Mouse (Mus musculus): ENCODE measurements around the gene Gna13. TPM values are rescaled to one million over a fixed set of nuclear protein-coding genes. Genes with fewer than 3 reads are reported as not detected.
A peak's percentile ranks its signal among the peaks of the same experiment; 100 is the strongest.

Gna13 gene
- polyA plus RNA-seq, 1 experiment from 2014 or later: 20.8 TPM

DNA sequence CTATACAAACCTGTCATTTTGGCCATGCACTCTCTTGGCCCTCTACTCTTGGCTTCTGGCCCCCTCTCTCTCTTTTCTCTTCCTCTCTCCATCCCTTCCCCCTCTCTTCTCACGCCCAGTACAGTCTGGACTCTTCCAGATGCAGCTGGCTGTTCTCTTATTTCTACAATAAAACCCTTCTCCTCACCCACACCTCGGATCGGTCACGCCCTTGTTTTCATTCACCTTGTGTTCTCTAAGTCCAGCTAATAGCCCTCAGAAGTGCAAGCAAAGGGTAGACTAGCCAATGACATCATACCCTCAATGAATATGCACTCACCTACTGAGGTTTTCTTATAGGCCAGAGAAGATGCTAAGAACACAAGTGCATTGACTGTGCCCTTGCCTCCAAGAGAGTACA lies 11.1 kb upstream of the Gna13 start:
- no peak overlapping the region for H3K9ac ChIP-seq
- no peaks in the 10 kb centered on the region for H3K36me3 ChIP-seq
- 75% methylated on average over 4 of the region's 4 CpGs for WGBS
- no peak overlapping the region for H3K4me2 ChIP-seq
- H3K4me1 ChIP-seq: peaks cover 39% of the 10 kb centered on the region
- H3K27ac ChIP-seq: no peak overlapping the region
- ATAC-seq (replicated peaks; ENCODE audit: low FRiP score): no peak
- H3K27me3 ChIP-seq: no peaks in the 10 kb centered on the region
- H3K9me3 ChIP-seq (replicated peaks): no peaks in the 10 kb centered on the region
- no peak overlapping the region for H3K4me3 ChIP-seq (replicated peaks)

DNA sequence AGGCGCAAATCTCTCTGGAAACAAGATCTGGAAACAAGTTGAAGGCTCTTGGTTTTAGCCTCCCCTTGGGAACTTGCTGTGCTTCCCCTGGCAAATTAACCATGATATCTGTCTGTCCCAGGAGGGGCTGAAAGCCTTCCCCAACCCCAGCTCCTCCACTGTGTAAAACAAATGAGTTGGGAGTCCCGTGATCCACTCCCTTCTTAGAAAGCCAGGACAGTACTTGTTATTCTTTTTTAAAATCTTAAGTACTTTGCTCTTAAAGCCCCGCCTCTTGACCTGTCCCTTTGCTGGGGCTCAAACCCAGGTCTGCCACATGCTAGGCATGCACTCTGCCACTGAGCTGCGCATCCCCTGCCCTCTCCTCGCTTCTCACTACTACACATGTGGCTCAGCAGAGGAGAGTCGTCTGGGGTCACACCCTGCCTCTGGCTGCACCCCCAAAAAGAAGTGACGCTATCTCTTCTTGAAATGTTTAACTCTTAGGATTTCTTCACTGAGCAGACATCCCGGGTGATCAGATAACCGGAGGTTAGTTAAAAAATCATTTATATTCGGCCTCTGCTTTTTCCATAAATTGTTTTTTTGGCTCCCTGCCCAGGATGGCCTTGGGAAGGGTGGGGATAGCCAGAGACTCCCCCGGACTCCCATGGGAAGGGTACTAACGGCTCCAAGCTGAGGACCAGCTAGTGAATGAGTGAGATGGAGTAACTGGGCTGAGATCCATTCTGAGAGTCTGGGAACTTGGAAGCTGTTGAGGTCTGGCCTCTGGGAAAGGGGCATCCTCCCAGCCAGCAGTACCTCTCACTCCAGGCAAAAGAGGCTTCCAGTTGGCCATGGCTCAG lies 9.0 kb upstream of the Gna13 start:
- H3K36me3 ChIP-seq: no peaks in the 10 kb centered on the region
- ATAC-seq (replicated peaks; ENCODE audit: low FRiP score): no peak
- H3K4me2 ChIP-seq: no peak overlapping the region
- H3K4me1 ChIP-seq: peaks cover 37% of the 10 kb centered on the region
- H3K9me3 ChIP-seq (replicated peaks): no peaks in the 10 kb centered on the region
- no peak overlapping the region for H3K4me3 ChIP-seq (replicated peaks)
- no peak overlapping the region for H3K9ac ChIP-seq
- H3K27ac ChIP-seq: no peak overlapping the region
- H3K27me3 ChIP-seq: no peaks in the 10 kb centered on the region
- WGBS: 53% methylated on average over 12 of the region's 12 CpGs

GRCm38 (mm10) chr11:109354236-109354613 lies 8.4 kb upstream of the Gna13 start:
- Histone ChIP-seq H3K4me2 (no peak overlapping the region), H3K9ac (no peak overlapping the region), H3K9me3 (replicated peaks) (no peaks in the 10 kb centered on the region), H3K4me3 (replicated peaks) (no peak overlapping the region), H3K36me3 (no peaks in the 10 kb centered on the region), H3K4me1 (peaks cover 36% of the 10 kb centered on the region), H3K27ac (no peak overlapping the region), H3K27me3 (no peaks in the 10 kb centered on the region)
- no peak for ATAC-seq (replicated peaks; ENCODE audit: low FRiP score)
- 77% methylated on average over 6 of the region's 6 CpGs for WGBS

DNA sequence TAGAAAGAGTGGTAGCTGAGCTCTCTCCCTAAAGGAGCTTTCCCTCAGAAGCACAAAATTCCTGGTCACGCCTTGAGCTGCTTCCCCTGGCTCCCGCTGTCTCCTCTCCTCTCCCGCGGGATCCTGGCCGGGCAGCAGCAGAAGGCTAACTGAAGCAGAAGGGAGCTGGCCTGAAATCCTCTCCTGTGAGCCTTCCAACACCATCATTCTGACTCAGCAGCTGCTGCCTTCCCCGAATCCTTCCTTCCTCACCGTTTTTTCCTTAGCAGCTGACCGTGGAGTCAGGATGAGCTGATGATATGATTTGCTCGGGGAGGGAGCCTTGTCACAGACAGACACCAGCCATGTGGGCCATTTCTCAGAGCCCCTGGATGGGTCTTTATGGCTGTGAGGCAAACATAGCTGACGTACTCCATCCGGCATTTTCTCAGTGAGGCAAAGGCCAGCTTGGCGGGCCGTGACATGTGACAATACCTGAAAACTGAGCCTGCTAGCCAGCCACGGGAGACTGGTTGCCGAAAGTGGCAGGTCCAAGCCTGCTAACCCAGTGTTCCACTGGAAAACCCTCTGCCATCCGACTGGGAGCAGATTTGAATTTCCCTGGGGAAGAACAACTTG lies 6.8 kb upstream of the Gna13 start:
- Histone ChIP-seq H3K4me3 (replicated peaks) (no peak overlapping the region), H3K27me3 (peaks cover 3% of the 10 kb centered on the region; the same call in 1 of the 2 replicates), H3K4me2 (peak overlapping the region; percentile 10), H3K9me3 (replicated peaks) (no peaks in the 10 kb centered on the region), H3K4me1 (peaks cover 39% of the 10 kb centered on the region), H3K36me3 (no peaks in the 10 kb centered on the region), H3K9ac (no peak overlapping the region), H3K27ac (peak overlapping the region; percentile 66)
- ATAC-seq (replicated peaks; ENCODE audit: low FRiP score): no peak; the same call in 1 of the 2 replicates
- WGBS: 37% methylated on average over 16 of the region's 16 CpGs

- H3K36me3 ChIP-seq: no peaks in the 10 kb centered on the region
- H3K4me1 ChIP-seq: peaks cover 48% of the 10 kb centered on the region
- WGBS: 67% methylated on average over 5 of the region's 5 CpGs
- H3K4me3 ChIP-seq (replicated peaks): no peak overlapping the region
- H3K4me2 ChIP-seq: no peak overlapping the region
- peaks cover 3% of the 10 kb centered on the region; the same call in 1 of the 2 replicates for H3K27me3 ChIP-seq
- no peak overlapping the region for H3K9ac ChIP-seq
- peak overlapping the region; percentile 78 for H3K27ac ChIP-seq
- H3K9me3 ChIP-seq (replicated peaks): no peaks in the 10 kb centered on the region
- ATAC-seq (replicated peaks; ENCODE audit: low FRiP score): no peak
These were observed 5.5 kb upstream of the Gna13 start for GRCm38 (mm10) chr11:109357171-109357570.

DNA sequence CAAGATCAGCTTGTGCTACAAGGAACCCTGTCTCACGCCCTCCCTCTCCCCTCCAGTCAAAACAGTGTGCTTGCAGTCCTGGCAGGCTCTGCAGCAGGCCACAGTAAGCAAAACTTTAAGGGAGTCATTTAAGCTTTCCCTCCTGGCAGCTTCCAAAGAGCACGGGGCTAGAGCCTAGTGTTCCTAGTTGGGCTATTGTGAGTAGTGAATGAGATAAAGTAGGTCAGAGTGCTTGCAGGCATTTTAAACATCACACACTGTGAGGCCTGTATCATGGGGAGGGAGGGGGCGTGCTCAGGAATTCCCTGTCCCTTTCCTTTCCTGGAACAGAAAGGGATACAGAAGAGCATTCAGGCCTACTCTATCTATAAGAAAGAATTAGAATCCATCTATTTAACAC lies 4.1 kb upstream of the Gna13 start:
- H3K4me2 ChIP-seq: no peak overlapping the region
- H3K27ac ChIP-seq: 0 out of 2 replicates have a peak overlapping the region, but pooled peaks have one; percentile 7
- H3K9ac ChIP-seq: no peak overlapping the region
- H3K4me1 ChIP-seq: peaks cover 44% of the 10 kb centered on the region
- ATAC-seq (replicated peaks; ENCODE audit: low FRiP score): no peak
- no peak overlapping the region for H3K4me3 ChIP-seq (replicated peaks)
- H3K27me3 ChIP-seq: peaks cover 3% of the 10 kb centered on the region; the same call in 1 of the 2 replicates
- no peaks in the 10 kb centered on the region for H3K9me3 ChIP-seq (replicated peaks)
- 54% methylated on average over 3 of the region's 3 CpGs for WGBS
- H3K36me3 ChIP-seq: no peaks in the 10 kb centered on the region

GRCm38 (mm10) chr11:109359043-109359752 lies 3.4 kb upstream of the Gna13 start:
- WGBS: 56% methylated on average over 13 of the region's 13 CpGs

GRCm38 (mm10) chr11:109360102-109360501 lies 2.5 kb upstream of the Gna13 start:
- H3K4me2 ChIP-seq: no peak overlapping the region
- H3K9ac ChIP-seq: no peak overlapping the region
- H3K9me3 ChIP-seq (replicated peaks): no peaks in the 10 kb centered on the region
- 64% methylated on average over 6 of the region's 6 CpGs for WGBS
- H3K27ac ChIP-seq: no peak overlapping the region
- peaks cover 3% of the 10 kb centered on the region; the same call in 1 of the 2 replicates for H3K27me3 ChIP-seq
- H3K4me3 ChIP-seq (replicated peaks): no peak overlapping the region
- no peak for ATAC-seq (replicated peaks; ENCODE audit: low FRiP score)
- H3K4me1 ChIP-seq: peaks cover 47% of the 10 kb centered on the region
- no peaks in the 10 kb centered on the region for H3K36me3 ChIP-seq

More at GRCm38 (mm10) chr11:109359043-109359752, 3.4 kb upstream of the Gna13 start:
- Histone ChIP-seq H3K9me3 (replicated peaks) (no peaks in the 10 kb centered on the region), H3K4me3 (replicated peaks) (no peak overlapping the region), H3K36me3 (no peaks in the 10 kb centered on the region), H3K27ac (no peak overlapping the region), H3K4me2 (no peak overlapping the region), H3K9ac (no peak overlapping the region), H3K27me3 (peaks cover 3% of the 10 kb centered on the region; the same call in 1 of the 2 replicates), H3K4me1 (peaks cover 40% of the 10 kb centered on the region)
- no peak for ATAC-seq (replicated peaks; ENCODE audit: low FRiP score)

- H3K9ac ChIP-seq: no peak overlapping the region
- no peak overlapping the region for H3K27ac ChIP-seq
- H3K4me1 ChIP-seq: peaks cover 50% of the 10 kb centered on the region
These were observed 2.0 kb upstream of the Gna13 start for GRCm38 (mm10) chr11:109360581-109361040.

DNA sequence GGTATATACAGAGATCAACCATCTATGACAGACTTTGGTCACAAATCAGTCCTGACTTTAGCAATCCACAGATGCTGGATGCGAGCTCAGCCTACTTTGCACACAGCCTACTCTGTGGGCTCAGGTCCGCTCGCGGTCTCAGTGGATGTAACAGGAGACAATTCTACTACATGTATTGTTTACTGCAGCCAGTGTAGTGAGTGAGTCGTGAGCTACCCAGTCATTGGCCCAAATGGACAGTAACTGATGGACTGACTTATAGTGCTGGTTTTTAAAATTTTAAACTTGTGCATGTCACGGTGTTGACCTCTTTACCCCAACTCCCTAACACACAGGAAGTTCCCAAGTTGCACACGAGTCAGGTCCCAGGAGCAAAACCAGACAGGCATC lies 1.4 kb upstream of the Gna13 start:
- WGBS: 68% methylated on average over 7 of the region's 7 CpGs
- Histone ChIP-seq H3K27me3 (peaks cover 3% of the 10 kb centered on the region; the same call in 1 of the 2 replicates), H3K27ac (peak overlapping the region; percentile 88; the same call in 1 of the 2 replicates), H3K4me2 (peak overlapping the region; percentile 72), H3K9me3 (replicated peaks) (no peaks in the 10 kb centered on the region), H3K4me1 (peaks cover 46% of the 10 kb centered on the region), H3K9ac (no peak overlapping the region), H3K4me3 (replicated peaks) (peak overlapping the region; percentile 97), H3K36me3 (peaks cover 10% of the 10 kb centered on the region)
- ATAC-seq (replicated peaks; ENCODE audit: low FRiP score): no peak

More at GRCm38 (mm10) chr11:109360581-109361040, 2.0 kb upstream of the Gna13 start:
- no peaks in the 10 kb centered on the region for H3K9me3 ChIP-seq (replicated peaks)
- H3K27me3 ChIP-seq: peaks cover 3% of the 10 kb centered on the region; the same call in 1 of the 2 replicates
- H3K4me2 ChIP-seq: no peak overlapping the region
- ATAC-seq (replicated peaks; ENCODE audit: low FRiP score): no peak
- WGBS: 64% methylated on average over 12 of the region's 12 CpGs
- no peak overlapping the region for H3K4me3 ChIP-seq (replicated peaks)
- peaks cover 3% of the 10 kb centered on the region for H3K36me3 ChIP-seq

GRCm38 (mm10) chr11:109361631-109362462 lies 784 bp upstream of the Gna13 start:
- Histone ChIP-seq H3K4me3 (replicated peaks) (peak overlapping the region; percentile 97), H3K4me2 (peak overlapping the region; percentile 72), H3K9ac (peak overlapping the region; percentile 71), H3K9me3 (replicated peaks) (no peaks in the 10 kb centered on the region), H3K27ac (peak overlapping the region; percentile 88), H3K27me3 (peaks cover 3% of the 10 kb centered on the region; the same call in 1 of the 2 replicates), H3K4me1 (peaks cover 46% of the 10 kb centered on the region), H3K36me3 (peaks cover 16% of the 10 kb centered on the region)
- ATAC-seq (replicated peaks; ENCODE audit: low FRiP score): peak; percentile 2; the same call in 1 of the 2 replicates
- WGBS: 6% methylated on average over 27 of the region's 27 CpGs
